Mouse (Mus musculus): ENCODE measurements around the gene Rnf150. TPM values are rescaled to one million over a fixed set of nuclear protein-coding genes. Genes with fewer than 3 reads are reported as not detected.

Gene Rnf150
- total RNA-seq, 2 experiments from 2014 or later = 16.7 to 19.4 TPM

- DNase-seq (ENCODE audit: low spot score in 2 of 2) = no peak
Observed at GRCm38 (mm10) chr8:82887234-82887633, 24.1 kb downstream of the Rnf150 start.

GRCm38 (mm10) chr8:82889062-82889720 is 26.0 kb downstream of the Rnf150 start:
- DNase-seq (ENCODE audit: low spot score in 2 of 2) = no peak

DNA sequence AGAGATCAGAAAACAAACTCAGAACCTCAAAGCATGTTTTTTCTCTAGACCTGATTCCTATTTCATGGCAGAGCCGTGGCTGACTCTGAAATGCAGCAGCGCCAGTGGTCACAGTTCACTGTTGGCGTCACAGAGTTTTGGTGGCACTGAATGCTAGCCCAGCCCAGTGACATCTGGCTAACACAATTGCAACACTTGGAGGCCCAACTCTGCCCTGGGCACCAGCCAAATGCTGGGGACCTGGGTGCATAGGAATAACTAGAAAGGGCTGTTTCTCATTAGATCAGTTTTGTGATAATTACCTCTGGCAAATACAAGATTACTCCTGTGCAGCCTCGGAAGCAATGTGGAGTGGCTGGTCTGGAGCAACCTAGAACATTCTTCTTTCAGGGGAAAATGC is 31.9 kb downstream of the Rnf150 start:
- no peak for DNase-seq (ENCODE audit: low spot score in 2 of 2)

DNA sequence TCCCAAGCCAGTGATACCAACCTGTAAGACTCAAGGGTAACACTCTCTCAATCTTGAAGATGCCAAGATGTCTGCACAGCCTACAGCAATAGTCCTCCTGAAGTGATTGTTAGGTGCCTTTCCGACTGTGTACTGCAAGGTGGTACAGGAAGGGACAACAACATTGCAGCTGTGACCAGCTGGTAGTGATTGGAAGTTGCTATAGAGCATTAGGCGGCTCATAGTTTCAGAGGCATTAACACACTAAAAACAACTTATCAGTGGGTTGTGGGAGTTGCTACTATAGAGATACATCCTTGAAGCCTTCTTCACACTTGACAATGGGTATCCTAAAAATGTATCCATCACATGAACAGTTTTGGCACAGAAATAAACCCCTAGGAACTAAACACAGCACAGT is 33.6 kb downstream of the Rnf150 start:
- DNase-seq (ENCODE audit: low spot score in 2 of 2) = no peak

- DNase-seq (ENCODE audit: low spot score in 2 of 2) = no peak
Observed at GRCm38 (mm10) chr8:82897628-82898458, 34.7 kb downstream of the Rnf150 start.

DNA sequence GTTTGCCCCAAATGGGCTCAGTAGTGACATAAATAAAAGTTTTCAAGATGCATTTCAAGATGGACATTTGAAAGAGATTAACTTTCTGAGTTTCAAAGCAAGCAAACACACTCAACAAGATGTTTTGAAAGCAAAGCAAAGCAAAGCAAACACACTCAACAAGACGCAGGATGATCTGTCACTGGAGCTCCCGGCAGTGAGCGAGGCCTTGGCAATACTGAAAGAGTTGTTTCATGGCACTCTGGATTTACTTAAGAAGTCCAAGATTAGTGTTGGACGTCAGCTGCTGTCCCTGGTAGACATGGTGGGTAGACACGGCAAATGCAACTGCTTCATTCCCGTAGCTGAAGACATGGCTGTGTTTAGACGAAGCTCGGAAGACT is 35.3 kb downstream of the Rnf150 start:
- DNase-seq (ENCODE audit: low spot score in 2 of 2) = no peak

DNA sequence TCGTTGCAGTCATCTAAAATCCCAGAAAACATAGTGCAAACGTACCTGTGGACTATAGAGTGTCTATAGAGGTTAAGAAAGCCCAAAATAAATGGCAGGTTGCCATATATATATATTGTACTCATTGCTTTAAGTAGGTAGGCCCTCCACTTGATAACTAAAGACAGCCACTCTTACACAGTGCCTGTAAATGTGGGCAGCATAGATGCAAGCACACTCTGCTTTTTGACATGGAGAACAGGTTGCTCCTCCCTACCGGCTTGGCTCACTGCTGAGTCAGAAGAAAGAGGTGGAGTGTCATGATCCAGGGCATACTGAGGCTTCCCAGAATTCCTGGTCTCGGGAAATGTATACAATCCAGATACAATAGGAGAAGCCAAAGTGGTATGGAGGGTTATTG is 37.8 kb downstream of the Rnf150 start:
- DNase-seq (ENCODE audit: low spot score in 2 of 2) = no peak

DNA sequence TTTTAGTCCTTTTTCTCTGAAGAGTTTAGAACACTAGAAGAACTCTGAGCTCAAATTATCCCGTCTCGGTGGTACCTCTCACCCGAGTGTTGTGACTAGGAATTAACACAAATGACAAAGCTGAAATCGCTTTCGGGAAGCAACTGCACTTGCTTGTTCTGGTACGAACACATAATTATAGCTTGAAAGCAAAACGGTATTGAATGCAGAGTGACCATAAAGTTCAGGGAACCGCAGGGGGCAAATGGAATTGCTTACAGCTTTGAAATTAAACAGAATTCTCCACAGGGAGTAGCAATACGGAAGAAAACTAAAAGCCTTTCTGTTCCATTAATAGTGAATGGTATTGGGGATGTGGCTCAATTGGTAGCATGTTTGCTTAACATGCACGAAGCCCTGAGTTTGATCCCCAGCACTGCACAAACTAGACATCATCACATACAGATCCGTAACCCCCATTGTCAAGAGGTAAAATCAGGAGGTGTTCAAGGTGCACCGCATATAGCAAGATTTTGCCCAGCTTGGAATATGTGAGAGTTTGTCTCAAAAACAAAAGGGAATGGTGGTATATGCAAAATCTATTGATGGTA is 38.5 kb downstream of the Rnf150 start:
- DNase-seq (ENCODE audit: low spot score in 2 of 2) = no peak

DNA sequence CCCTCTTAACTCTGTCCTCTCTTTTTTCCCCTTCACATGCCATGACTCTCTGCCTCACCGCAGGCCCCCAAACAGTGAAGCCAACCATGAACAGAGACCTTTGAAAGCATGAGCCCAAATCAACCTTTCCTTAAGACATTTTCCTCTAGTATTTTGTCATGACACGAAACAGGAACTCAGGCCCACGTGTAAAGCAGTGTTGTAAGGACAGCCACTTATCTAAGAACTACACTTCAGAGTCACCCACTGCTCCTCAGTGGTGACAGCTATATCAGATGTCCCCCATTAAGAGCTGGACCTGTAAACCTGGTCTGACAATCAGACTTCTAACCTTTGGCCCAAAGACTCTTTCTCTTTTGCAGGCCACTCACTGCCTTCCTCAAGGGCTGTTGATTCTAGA is 40.3 kb downstream of the Rnf150 start:
- no peak for DNase-seq (ENCODE audit: low spot score in 2 of 2)

- DNase-seq (ENCODE audit: low spot score in 2 of 2) = no peak
Observed at GRCm38 (mm10) chr8:82907271-82907670, 44.1 kb downstream of the Rnf150 start.

GRCm38 (mm10) chr8:82911436-82911835 is 48.3 kb downstream of the Rnf150 start:
- DNase-seq (ENCODE audit: low spot score in 2 of 2) = no peak

GRCm38 (mm10) chr8:82912282-82912681 is 49.1 kb downstream of the Rnf150 start:
- DNase-seq (ENCODE audit: low spot score in 2 of 2) = no peak

GRCm38 (mm10) chr8:82914543-82914942 is 51.4 kb downstream of the Rnf150 start:
- DNase-seq (ENCODE audit: low spot score in 2 of 2) = no peak

GRCm38 (mm10) chr8:82916851-82917539 is 53.8 kb downstream of the Rnf150 start:
- DNase-seq (ENCODE audit: low spot score in 2 of 2) = no peak

DNA sequence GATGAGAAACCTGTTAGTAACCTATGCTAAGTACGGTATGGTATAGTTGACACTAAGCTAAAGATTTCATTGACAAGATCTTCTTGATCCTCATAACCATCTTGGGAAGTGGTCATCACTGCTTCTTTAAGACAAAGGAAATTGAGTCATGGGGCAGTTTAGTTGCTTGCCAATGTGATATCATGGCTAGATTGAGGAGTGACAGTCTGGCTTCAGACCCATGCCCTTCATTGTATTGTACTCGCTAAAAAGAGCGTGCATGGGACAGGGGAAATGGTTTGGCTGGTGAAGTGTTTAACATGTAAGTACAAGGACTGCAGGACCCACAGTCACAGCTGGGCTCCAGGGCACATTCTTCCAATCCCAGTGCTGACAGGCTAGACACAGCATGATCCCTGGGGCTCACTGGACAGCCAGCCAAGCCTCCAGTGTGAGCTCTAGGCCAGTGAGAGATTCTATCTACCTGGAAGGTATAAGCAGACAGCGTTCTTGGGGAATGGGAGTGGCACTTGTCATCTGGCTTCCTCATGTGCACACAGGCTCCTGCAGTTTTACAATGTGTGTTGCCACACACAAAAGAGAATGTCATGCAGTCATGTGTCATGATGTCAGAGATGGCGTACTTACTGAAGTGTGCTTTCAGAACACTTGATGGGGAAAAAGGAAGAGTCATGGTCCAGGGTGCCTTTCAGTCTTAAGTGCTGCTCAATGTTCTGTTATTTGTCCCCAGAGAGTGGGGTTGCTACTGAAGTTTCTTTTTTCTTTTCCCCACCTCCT is 54.6 kb downstream of the Rnf150 start:
- no peak for DNase-seq (ENCODE audit: low spot score in 2 of 2)

DNA sequence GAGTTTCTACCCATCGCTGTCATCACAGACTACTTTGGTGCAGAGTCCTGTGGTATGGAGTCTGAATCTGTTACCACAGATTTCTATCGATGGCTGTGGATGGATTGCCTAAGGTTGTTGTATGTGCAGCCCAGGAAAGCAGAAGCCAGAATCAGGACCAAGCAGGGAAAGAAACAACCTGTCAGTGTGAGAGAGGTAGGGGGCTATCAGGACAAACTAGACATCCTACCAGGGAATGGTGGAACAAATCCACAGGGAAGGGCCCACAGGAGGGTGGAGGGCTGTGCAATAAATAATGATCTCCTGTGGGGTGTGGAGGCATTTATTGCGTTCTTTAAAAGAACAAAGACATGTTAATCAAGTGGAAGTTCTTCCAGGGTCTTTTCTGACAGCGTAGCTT is 56.5 kb downstream of the Rnf150 start:
- DNase-seq (ENCODE audit: low spot score in 2 of 2) = no peak

DNA sequence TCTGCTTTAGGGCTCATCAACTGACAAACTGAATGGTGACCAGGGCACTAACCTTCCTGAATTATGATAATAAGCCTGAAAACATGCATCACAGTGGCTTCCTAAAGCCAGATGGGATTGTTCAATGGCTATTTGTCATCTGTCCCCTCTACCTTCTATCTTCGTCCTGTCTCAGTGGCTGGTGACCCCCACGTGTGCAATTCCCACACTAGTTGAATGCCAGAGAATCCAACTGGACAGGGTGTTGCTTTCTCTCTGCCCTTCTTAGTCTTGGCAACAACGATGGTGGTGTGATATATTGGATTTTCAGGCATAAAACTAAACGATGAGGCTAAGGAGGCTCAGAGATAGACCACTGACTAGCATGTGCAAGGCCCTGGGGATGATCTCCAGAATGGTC is 57.0 kb downstream of the Rnf150 start:
- DNase-seq (ENCODE audit: low spot score in 2 of 2) = no peak

DNA sequence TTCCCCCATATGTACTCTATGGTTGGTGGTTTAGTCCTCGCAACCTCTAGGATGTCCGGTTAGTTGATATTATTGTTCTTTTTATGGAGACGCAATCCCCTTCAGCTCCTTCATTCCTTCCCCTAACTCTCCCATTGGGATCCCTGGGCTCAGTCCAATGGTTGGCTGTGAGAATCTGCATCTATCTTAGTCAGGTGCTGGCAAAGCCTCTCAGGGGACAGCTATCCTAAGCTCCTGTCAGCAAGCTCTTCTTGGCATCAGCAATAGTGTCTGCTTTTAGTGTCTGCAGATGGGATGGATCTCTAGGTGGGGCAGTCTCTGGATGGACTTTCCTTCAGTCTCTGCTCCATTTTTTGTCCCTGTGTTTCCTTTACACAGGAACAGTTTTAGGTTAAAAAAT is 62.1 kb downstream of the Rnf150 start:
- no peak for DNase-seq (ENCODE audit: low spot score in 2 of 2)

- DNase-seq (ENCODE audit: low spot score in 2 of 2) = no peak
Observed at GRCm38 (mm10) chr8:82926518-82926917, 63.4 kb downstream of the Rnf150 start.

DNA sequence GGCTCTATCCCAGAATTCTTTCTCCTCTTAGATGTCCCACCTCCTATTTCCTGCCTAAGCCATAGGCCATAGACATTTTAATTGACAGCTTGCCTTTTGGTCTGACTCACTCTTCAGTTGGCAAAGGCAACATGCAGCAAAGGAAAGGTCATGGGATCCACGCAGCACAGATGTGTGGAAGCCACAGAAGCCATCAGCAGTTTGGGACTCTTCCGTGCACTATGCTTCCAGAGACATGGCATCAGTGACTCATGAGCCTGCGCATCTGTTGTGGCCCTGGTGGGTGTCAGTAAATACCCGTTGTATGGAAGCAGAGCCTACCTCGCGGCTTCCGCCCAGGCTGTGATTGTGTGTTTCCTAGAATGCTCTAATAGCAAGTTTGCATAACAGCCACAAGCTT is 68.4 kb downstream of the Rnf150 start:
- DNase-seq (ENCODE audit: low spot score in 2 of 2) = no peak

- no peak for DNase-seq (ENCODE audit: low spot score in 2 of 2)
Observed at GRCm38 (mm10) chr8:82936162-82936561, 73.0 kb downstream of the Rnf150 start.
